Mouse (Mus musculus): Measurements from ENCODE around the gene Cryzl1. TPM values are rescaled to one million over a fixed set of nuclear protein-coding genes. Genes with fewer than 3 reads are reported as not detected.
A peak's percentile ranks its signal among the peaks of the same experiment; 100 is the strongest.

Gene Cryzl1
- polyA plus RNA-seq, 1 experiment from 2014 or later, result 110 TPM

DNA sequence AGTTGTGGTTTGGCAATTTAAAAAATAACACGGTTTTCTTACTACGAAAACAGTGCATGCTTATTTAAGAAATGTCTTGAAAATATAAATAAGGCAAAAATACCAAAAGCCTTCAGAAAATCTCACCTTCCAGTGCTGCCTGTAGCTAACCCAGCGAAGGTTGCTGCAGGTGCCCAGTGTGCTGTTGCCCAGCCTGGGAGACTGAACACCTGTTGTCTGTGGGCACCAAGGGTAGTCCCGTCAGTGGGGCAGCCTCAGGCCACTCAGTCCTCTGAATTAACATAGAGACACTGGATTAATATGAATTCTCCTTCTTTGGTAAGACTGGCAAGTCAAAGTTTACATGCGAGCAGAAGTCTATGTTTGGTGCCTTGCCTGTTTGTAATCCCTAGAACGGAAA, 9.7 kb upstream of the Cryzl1 start:
- no peaks in the 10 kb centered on the region for H3K36me3 ChIP-seq
- no peak for ATAC-seq
- no peaks in the 10 kb centered on the region for H3K27me3 ChIP-seq
- WGBS, result 86% methylated on average over 6 of the region's 6 CpGs
- H3K4me3 ChIP-seq (replicated peaks), result no peak overlapping the region
- H3K9me3 ChIP-seq, result no peaks in the 10 kb centered on the region
- H3K4me1 ChIP-seq (replicated peaks), result peaks cover 63% of the 10 kb centered on the region
- no peak overlapping the region for H3K9ac ChIP-seq (replicated peaks)
- no peak overlapping the region for H3K27ac ChIP-seq
- H3K4me2 ChIP-seq (replicated peaks), result no peak overlapping the region

DNA sequence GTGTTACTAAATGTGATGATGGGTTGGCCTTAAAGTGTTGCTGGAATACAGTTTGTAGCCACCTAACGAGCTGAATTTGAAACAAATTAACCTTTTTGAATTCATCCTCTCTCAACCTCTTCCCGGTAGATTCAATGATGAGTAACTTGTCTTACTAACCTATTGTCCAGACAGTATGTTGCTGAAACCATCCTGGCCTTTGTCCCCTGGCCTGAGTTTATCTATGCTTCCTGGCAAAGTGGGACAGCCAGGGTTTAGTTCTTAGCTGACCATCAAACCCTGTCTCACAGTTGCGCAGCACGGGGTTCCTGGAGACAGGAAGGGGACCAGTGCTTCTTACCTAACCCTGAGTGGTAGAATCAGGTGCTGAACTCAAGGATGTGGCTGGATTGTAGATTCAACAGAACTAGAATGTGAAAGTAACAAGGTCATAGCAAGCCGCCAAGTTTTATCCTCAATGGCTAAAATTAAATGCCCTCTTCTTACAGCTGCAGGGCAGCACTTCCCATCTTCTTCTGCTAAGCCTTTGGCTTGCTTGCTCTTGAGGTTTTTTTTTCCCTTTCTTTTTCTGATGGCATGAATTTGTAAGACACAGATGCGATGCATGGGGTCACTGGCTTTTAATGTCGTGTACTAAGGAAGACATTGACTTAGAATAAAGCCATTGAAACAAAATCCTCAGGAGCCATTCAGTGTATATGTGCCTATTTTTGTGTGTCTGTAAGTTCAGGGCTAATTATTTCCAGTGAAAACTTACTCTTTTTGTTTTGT, 7.5 kb upstream of the Cryzl1 start:
- no peak overlapping the region for H3K4me2 ChIP-seq (replicated peaks)
- no peak overlapping the region for H3K4me3 ChIP-seq (replicated peaks)
- no peaks in the 10 kb centered on the region for H3K36me3 ChIP-seq
- no peak overlapping the region for H3K9ac ChIP-seq (replicated peaks)
- no peak overlapping the region for H3K27ac ChIP-seq
- H3K27me3 ChIP-seq, result no peaks in the 10 kb centered on the region
- H3K9me3 ChIP-seq, result no peaks in the 10 kb centered on the region
- no peak for ATAC-seq
- WGBS, result 75% methylated on average over 7 of the region's 7 CpGs
- H3K4me1 ChIP-seq (replicated peaks), result peaks cover 71% of the 10 kb centered on the region

GRCm38 (mm10) chr16:91734771-91735170, 6.0 kb upstream of the Cryzl1 start:
- ATAC-seq, result no peak

GRCm38 (mm10) chr16:91732816-91733215, 4.0 kb upstream of the Cryzl1 start:
- Histone ChIP-seq H3K4me3 (replicated peaks) (no peak overlapping the region), H3K27me3 (no peaks in the 10 kb centered on the region), H3K4me2 (replicated peaks) (no peak overlapping the region), H3K9me3 (no peaks in the 10 kb centered on the region), H3K4me1 (replicated peaks) (peaks cover 59% of the 10 kb centered on the region), H3K36me3 (no peaks in the 10 kb centered on the region), H3K27ac (no peak overlapping the region), H3K9ac (replicated peaks) (no peak overlapping the region)
- WGBS, result 81% methylated on average over 2 of the region's 2 CpGs
- no peak for ATAC-seq

More at GRCm38 (mm10) chr16:91734771-91735170, 6.0 kb upstream of the Cryzl1 start:
- Histone ChIP-seq H3K36me3 (no peaks in the 10 kb centered on the region), H3K27me3 (no peaks in the 10 kb centered on the region), H3K27ac (no peak overlapping the region), H3K4me1 (replicated peaks) (peaks cover 64% of the 10 kb centered on the region), H3K4me3 (replicated peaks) (no peak overlapping the region), H3K4me2 (replicated peaks) (no peak overlapping the region), H3K9ac (replicated peaks) (no peak overlapping the region), H3K9me3 (no peaks in the 10 kb centered on the region)
- WGBS, result 69% methylated on average over 5 of the region's 5 CpGs

- no peaks in the 10 kb centered on the region for H3K27me3 ChIP-seq
- under 1% methylated on average over 11 of the region's 11 CpGs for WGBS
- peak overlapping the region; percentile 97 for H3K27ac ChIP-seq
- no peaks in the 10 kb centered on the region for H3K36me3 ChIP-seq
- H3K9me3 ChIP-seq, result no peaks in the 10 kb centered on the region
- peaks cover 55% of the 10 kb centered on the region for H3K4me1 ChIP-seq (replicated peaks)
- peak overlapping the region; percentile 97 for H3K9ac ChIP-seq (replicated peaks)
- peak overlapping the region; percentile 72 for H3K4me2 ChIP-seq (replicated peaks)
- H3K4me3 ChIP-seq (replicated peaks), result peak overlapping the region; percentile 95
- no peak for ATAC-seq
Observed at GRCm38 (mm10) chr16:91730446-91730845, 1.7 kb upstream of the Cryzl1 start.

- Histone ChIP-seq H3K4me2 (replicated peaks) (peak overlapping the region; percentile 72), H3K36me3 (peaks cover 1% of the 10 kb centered on the region; the same call in 1 of the 2 replicates), H3K9ac (replicated peaks) (peak overlapping the region; percentile 97), H3K9me3 (no peaks in the 10 kb centered on the region), H3K27me3 (no peaks in the 10 kb centered on the region), H3K4me1 (replicated peaks) (peaks cover 49% of the 10 kb centered on the region), H3K27ac (peak overlapping the region; percentile 97), H3K4me3 (replicated peaks) (peak overlapping the region; percentile 95)
- under 1% methylated on average over 44 of the region's 44 CpGs for whole genome bisulfite sequencing
- ATAC-seq, result no peak
Observed at GRCm38 (mm10) chr16:91729821-91730441, 1.2 kb upstream of the Cryzl1 start.

DNA sequence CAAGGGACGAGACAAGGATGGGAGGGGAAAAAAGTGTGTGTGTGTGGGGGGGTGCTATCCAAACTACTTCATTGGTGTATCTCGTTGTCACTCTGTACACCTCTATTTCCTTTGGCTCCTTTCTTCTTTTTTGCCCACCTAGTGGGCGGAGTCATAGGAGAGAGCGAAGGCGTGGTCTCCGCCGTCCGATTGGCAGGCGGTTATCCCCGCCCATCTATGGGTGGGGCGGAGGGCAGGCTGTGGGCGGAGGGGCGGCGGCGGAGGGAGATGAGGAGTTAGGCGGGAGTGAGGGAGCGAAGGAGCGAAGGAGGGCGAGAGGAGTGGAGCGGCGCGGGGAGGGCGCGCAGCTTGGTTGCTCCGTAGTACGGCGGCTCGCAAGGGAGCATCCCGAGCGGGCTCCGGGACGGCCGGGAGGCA, 299 bp upstream of the Cryzl1 start, which contains the start of gene Itsn1:
Itsn1 (plus strand) TSS at position 216 of the 417 bp plus-strand sequence.
- Histone ChIP-seq H3K4me1 (replicated peaks) (peaks cover 41% of the 10 kb centered on the region), H3K4me2 (replicated peaks) (peak within 1 kb of the TSS; percentile 74), H3K9me3 (no peaks in the 10 kb centered on the region), H3K36me3 (peaks cover 10% of the 10 kb centered on the region; the same call in 1 of the 2 replicates), H3K9ac (replicated peaks) (peak within 1 kb of the TSS; percentile 97), H3K27ac (peak within 1 kb of the TSS; percentile 97), H3K4me3 (replicated peaks) (peak within 1 kb of the TSS; percentile 95), H3K27me3 (no peaks in the 10 kb centered on the region)
- under 1% methylated on average over 32 of the region's 33 CpGs for WGBS
- ATAC-seq, result peak; percentile 95

DNA sequence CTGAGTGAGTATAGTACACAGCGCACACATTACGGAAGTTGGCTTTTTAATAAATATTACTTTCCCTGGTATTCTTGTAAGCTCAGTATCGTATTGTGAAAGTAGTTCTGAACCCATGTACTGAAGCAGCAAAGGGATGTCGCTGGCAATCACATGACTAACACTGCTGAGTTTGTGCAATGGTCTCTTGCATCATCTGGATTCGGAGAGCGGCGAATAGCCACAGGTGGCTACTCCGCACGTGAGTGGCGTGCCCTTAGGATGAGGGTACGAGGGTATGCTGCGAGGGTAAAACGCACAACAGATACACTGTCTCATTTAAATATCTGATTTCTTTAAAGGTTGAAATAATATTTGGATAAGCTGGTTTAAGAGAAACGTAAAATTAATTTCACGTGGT, 1.3 kb downstream of the Cryzl1 start:
- Histone ChIP-seq H3K4me2 (replicated peaks) (peak overlapping the region; percentile 74), H3K4me1 (replicated peaks) (peaks cover 41% of the 10 kb centered on the region), H3K9me3 (no peaks in the 10 kb centered on the region), H3K27me3 (no peaks in the 10 kb centered on the region), H3K9ac (replicated peaks) (peak overlapping the region; percentile 73), H3K4me3 (replicated peaks) (peak overlapping the region; percentile 95), H3K36me3 (peaks cover 12% of the 10 kb centered on the region; the same call in 1 of the 2 replicates), H3K27ac (peak overlapping the region; percentile 97; the same call in 1 of the 2 replicates)
- 90% methylated on average over 15 of the region's 15 CpGs for WGBS
- ATAC-seq, result no peak

- no peak overlapping the region for H3K9ac ChIP-seq (replicated peaks)
- H3K36me3 ChIP-seq, result peaks cover 31% of the 10 kb centered on the region
- WGBS, result 36% methylated on average over 3 of the region's 3 CpGs
- H3K27ac ChIP-seq, result no peak overlapping the region
- no peak for ATAC-seq
- no peaks in the 10 kb centered on the region for H3K27me3 ChIP-seq
- no peak overlapping the region for H3K4me3 ChIP-seq (replicated peaks)
- H3K9me3 ChIP-seq, result no peaks in the 10 kb centered on the region
- peaks cover 24% of the 10 kb centered on the region for H3K4me1 ChIP-seq (replicated peaks)
- no peak overlapping the region for H3K4me2 ChIP-seq (replicated peaks)
Observed at GRCm38 (mm10) chr16:91724247-91724646, 4.5 kb downstream of the Cryzl1 start.

DNA sequence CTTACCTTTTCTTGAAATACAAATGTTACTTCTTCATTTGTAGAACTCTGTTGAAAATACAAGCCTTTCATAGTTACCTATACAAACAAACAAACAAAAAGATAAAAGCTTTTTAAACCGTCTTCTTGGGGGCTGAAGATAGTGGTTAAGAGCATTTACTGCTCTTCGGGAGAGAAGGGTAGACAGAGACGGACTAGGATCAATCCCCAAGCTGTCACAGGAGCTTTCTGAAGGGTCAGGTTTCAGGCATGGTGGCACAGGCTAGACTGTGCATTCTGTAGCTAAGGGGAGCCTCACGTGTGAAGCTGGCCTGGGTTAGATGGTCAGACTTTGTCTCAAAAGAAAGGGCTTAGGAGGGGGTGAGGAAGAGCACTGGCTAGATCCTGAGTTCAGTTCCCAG, 11.4 kb downstream of the Cryzl1 start:
- H3K27ac ChIP-seq, result no peak overlapping the region
- no peak overlapping the region for H3K4me3 ChIP-seq (replicated peaks)
- no peak overlapping the region for H3K9ac ChIP-seq (replicated peaks)
- no peaks in the 10 kb centered on the region for H3K27me3 ChIP-seq
- H3K4me1 ChIP-seq (replicated peaks), result peaks cover 1% of the 10 kb centered on the region; the same call in 1 of the 2 replicates
- H3K36me3 ChIP-seq, result peaks cover 67% of the 10 kb centered on the region
- H3K4me2 ChIP-seq (replicated peaks), result no peak overlapping the region
- ATAC-seq, result no peak
- no peaks in the 10 kb centered on the region for H3K9me3 ChIP-seq
- WGBS, result 87% methylated on average over 4 of the region's 4 CpGs

DNA sequence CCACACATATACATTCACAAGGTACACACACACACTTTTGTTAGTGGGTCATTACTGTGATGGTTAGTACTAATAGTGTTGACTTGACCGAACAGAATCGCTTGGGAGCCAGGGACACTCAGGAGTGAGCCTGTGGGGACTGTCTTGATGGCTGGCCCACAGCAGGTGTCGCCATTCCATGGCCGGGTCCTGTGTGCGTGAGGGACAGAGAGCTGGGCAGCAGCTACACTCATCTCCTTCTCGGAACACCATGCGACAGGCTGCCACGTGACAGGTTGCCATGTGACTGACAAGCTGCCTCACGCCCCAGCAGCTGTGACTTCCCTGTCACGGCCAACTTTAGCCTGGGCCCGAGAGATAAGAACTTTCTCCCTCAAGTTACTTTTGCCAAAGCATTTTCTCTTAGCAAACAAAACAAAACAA, 11.8 kb downstream of the Cryzl1 start:
- H3K4me2 ChIP-seq (replicated peaks), result no peak overlapping the region
- H3K4me1 ChIP-seq (replicated peaks), result no peaks in the 10 kb centered on the region
- peaks cover 71% of the 10 kb centered on the region for H3K36me3 ChIP-seq
- no peak overlapping the region for H3K9ac ChIP-seq (replicated peaks)
- H3K27me3 ChIP-seq, result no peaks in the 10 kb centered on the region
- ATAC-seq, result no peak
- no peaks in the 10 kb centered on the region for H3K9me3 ChIP-seq
- no peak overlapping the region for H3K4me3 ChIP-seq (replicated peaks)
- H3K27ac ChIP-seq, result no peak overlapping the region
- WGBS, result 87% methylated on average over 11 of the region's 11 CpGs

GRCm38 (mm10) chr16:91710241-91710640, 18.5 kb downstream of the Cryzl1 start:
- Histone ChIP-seq H3K4me3 (replicated peaks) (no peak overlapping the region), H3K4me2 (replicated peaks) (no peak overlapping the region), H3K27ac (no peak overlapping the region), H3K9ac (replicated peaks) (no peak overlapping the region), H3K36me3 (peaks cover 88% of the 10 kb centered on the region), H3K27me3 (no peaks in the 10 kb centered on the region), H3K4me1 (replicated peaks) (no peaks in the 10 kb centered on the region), H3K9me3 (no peaks in the 10 kb centered on the region)
- ATAC-seq, result no peak
- WGBS, result 96% methylated on average over 7 of the region's 7 CpGs
